Mouse (Mus musculus) embryonic facial prominence, embryonic 11.5 days (tissue): ENCODE data around the gene Tmprss2. TPM values are rescaled to one million over a fixed set of nuclear protein-coding genes. Genes with fewer than 3 reads are reported as not detected.

ENCODE experiments used
- ATAC-seq: fragments of 200-750 bp; cut with Nextera tagmentation; replicated peaks from 2 replicates; pipeline ENCODE4 v1.8.0; 2017; ENCODE audit warnings: low read depth; ENCODE audit not compliant: insufficient number of reproducible peaks, low FRiP score, low TSS enrichment
- DNase-seq: peaks from one replicate; pipeline ENCODE4 v3.0.0-alpha.2; 2015; ENCODE audit warnings: low spot score
- H3K27ac ChIP-seq: fragments of 300-500 bp; sonication (generic); replicated peaks from 2 replicates; pipeline ENCODE4 v1.5.1; 2014; ENCODE audit warnings: mild to moderate bottlenecking, low read depth, low read length, control low read depth
- H3K27me3 ChIP-seq: fragments of 300-500 bp; sonication (generic); 2 replicates; pipeline ENCODE4 v1.6.1; 2014; ENCODE audit warnings: mild to moderate bottlenecking, low read length, moderate library complexity, mixed read lengths; ENCODE audit not compliant: control insufficient read depth, insufficient read depth
- H3K36me3 ChIP-seq: fragments of 300-500 bp; sonication (generic); replicated peaks from 2 replicates; pipeline ENCODE4 v1.6.1; 2014; ENCODE audit warnings: low read depth, mild to moderate bottlenecking, low read length, moderate library complexity, mixed read lengths; ENCODE audit not compliant: control insufficient read depth, insufficient read depth
- H3K4me1 ChIP-seq: fragments of 300-500 bp; sonication (generic); 2 replicates; pipeline ENCODE4 v1.6.1; 2014; ENCODE audit warnings: low read length, mixed read lengths; ENCODE audit not compliant: control insufficient read depth, insufficient read depth
- H3K4me2 ChIP-seq: fragments of 300-500 bp; sonication (generic); 2 replicates; pipeline ENCODE4 v1.6.1; 2014; ENCODE audit warnings: low read depth, mild to moderate bottlenecking, control low read depth, low read length, moderate library complexity
- H3K4me3 ChIP-seq: fragments of 300-500 bp; sonication (generic); 2 replicates; pipeline ENCODE4 v1.5.1; 2014; ENCODE audit warnings: low read depth, low read length, control low read depth
- H3K9ac ChIP-seq: fragments of 300-500 bp; sonication (generic); replicated peaks from 2 replicates; pipeline ENCODE4 v1.6.1; 2014; ENCODE audit warnings: mild to moderate bottlenecking, control low read depth, low read length
- H3K9me3 ChIP-seq: fragments of 300-500 bp; sonication (generic); replicated peaks from 2 replicates; pipeline ENCODE4 v1.6.1; 2016; ENCODE audit warnings: mild to moderate bottlenecking, low read length, inconsistent platforms, mixed read lengths; ENCODE audit not compliant: control insufficient read depth
- WGBS: fragments of 180-500 bp; shearing (Covaris S2); extraction: QIAGEN DNeasy Blood & Tissue Kit; methylation state at CpG from one replicate; pipeline ENCODE4 v1.1.7; 2014; 5-methylcytosine and 5-hydroxymethylcytosine counted together
- polyA plus RNA-seq: library from polyadenylated mRNA; unstranded; fragments of >200 nt; fragmentation: Nextera tagmentation; extraction: Ambion mirVana; gene quantifications from 2 replicates; pipeline ENCODE4 v1.2.1, GENCODE M21; 2014

Gene Tmprss2
- polyA plus RNA-seq, 1 experiment from 2014 or later = 0.41 TPM

DNA sequence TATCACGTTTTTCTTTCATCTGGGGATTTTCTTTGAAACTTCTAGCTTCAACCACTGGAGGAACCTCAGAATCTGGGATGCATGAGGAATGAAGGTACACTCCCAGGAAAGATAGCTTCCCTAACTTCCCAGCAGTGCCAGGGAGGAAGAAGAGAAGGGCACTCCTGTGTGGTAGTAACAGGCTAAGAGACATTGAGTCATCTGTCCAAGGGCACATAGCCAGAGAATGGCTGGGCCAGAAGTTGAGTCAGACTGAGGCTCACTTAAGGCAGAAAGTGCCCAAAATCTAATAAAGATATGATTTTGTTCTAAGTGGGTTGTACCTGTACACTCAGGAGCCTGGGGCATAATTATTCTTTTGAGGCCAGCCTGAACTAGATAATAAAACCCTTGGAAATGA lies 41.6 kb downstream of the Tmprss2 start:
- Histone ChIP-seq H3K9me3 (no peaks in the 10 kb centered on the region), H3K4me2 (no peak overlapping the region), H3K9ac (no peak overlapping the region), H3K27ac (no peak overlapping the region), H3K4me1 (no peaks in the 10 kb centered on the region), H3K4me3 (no peak overlapping the region), H3K36me3 (no peaks in the 10 kb centered on the region), H3K27me3 (no peaks in the 10 kb centered on the region)
- no peak for DNase-seq
- ATAC-seq = no peak
- 46% methylated on average over 1 of the region's 1 CpGs for WGBS

DNA sequence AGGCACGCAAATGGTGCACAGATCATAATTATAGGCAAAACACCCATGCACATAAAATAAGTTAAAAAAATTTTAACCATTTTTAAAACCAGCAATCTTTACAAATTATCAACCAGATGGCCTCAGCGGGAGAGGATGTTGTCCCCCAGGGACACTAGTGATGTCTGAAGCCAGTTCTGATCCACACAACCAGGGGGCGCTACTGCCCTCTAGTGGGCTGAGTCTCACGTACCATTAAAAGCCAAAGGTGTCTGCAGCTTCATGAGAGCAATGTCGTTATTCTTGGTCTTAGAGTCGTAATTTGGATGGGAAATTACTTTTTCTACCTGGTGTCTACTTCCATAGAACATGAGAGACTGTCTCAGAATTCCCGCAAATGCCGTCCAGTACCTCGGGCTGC lies 42.3 kb downstream of the Tmprss2 start:
- H3K9ac ChIP-seq = no peak overlapping the region
- DNase-seq = peak; percentile 39

DNA sequence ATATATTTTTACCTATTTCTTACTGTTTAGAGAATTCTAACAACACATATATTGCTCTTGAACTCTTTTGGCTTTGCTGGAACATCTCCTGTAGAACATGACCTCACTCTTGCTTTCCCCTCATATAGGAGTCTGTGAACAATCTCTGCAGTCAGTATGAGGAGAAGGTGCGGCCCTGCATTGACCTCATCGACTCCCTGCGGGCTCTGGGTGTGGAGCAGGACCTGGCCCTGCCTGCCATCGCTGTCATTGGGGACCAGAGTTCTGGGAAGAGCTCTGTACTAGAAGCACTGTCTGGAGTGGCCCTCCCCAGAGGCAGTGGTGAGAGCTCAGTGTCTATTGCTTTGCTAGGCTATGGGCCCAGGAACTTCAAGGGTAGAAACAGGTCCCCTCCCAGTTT lies 66.7 kb downstream of the Tmprss2 start:
- DNase-seq (no peak), ATAC-seq (no peak)
- no peaks in the 10 kb centered on the region for H3K9me3 ChIP-seq
- H3K9ac ChIP-seq = no peak overlapping the region
- WGBS = 87% methylated on average over 4 of the region's 4 CpGs
- H3K4me1 ChIP-seq = no peaks in the 10 kb centered on the region
- no peak overlapping the region for H3K4me3 ChIP-seq
- H3K4me2 ChIP-seq = no peak overlapping the region
- no peaks in the 10 kb centered on the region for H3K36me3 ChIP-seq
- no peaks in the 10 kb centered on the region for H3K27me3 ChIP-seq
- H3K27ac ChIP-seq = no peak overlapping the region

More for the DNA sequence above, 42.3 kb downstream of the Tmprss2 start:
- H3K27ac ChIP-seq = no peak overlapping the region
- H3K36me3 ChIP-seq = no peaks in the 10 kb centered on the region
- H3K27me3 ChIP-seq = no peaks in the 10 kb centered on the region
- 61% methylated on average over 9 of the region's 9 CpGs for WGBS
- no peak overlapping the region for H3K4me2 ChIP-seq
- ATAC-seq = no peak
- H3K4me3 ChIP-seq = no peak overlapping the region
- no peaks in the 10 kb centered on the region for H3K9me3 ChIP-seq
- H3K4me1 ChIP-seq = no peaks in the 10 kb centered on the region

DNA sequence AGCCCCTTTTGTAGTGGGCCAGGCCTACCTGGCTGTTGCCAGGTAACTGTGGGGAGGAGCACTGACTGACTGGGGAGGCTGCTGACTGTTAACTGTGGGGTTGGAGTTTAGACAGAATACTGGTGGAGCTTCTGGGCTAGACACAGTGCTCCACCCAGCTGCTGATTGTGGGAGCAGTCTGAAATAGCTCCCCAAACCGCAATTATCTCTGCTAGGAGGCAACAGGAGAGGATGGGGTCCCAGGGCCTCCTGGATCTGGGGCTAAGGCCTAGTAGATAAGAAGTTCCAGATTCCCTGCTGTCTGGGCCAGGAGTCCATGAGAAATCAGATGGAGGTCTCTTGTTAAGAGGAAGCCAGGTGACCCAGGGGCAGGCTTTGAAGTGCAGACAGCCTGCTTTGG lies 74.1 kb downstream of the Tmprss2 start:
- Histone ChIP-seq H3K27ac (no peak overlapping the region), H3K9ac (no peak overlapping the region), H3K4me3 (no peak overlapping the region), H3K4me1 (no peaks in the 10 kb centered on the region), H3K9me3 (no peaks in the 10 kb centered on the region), H3K4me2 (no peak overlapping the region), H3K36me3 (no peaks in the 10 kb centered on the region), H3K27me3 (no peaks in the 10 kb centered on the region)
- no peak for DNase-seq
- no peak for ATAC-seq
- 70% methylated on average over 1 of the region's 1 CpGs for WGBS

DNA sequence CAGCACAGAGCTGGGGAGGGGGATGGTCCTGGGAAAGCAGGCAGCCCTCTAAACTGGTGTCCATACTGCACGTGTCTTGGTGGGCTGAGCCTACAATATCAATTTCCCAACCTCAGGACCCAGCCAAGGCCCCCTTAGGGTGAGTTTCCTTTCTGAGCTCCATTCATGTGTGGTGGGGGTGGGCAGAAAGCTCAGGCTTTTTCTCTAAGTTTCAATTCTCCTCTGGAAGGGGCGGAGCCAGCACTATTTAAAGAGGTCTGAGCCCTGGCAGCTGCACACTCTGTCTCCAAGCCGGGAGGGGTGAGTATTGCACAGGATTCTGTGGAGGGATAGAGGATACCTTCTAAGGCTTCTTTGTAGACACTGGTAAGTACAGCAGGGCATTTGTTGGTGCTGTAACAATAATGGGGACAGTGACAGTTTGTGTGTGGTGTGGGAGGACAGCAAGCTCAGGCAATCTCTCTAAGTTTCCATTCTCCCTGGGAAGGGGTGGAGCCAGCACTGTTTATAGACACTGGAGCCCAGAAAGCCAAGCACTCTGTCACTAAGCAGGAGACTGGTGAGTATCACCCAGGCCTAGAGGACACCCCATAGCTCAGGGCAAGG lies 75.1 kb downstream of the Tmprss2 start:
- Histone ChIP-seq H3K27ac (0 out of 2 replicates have a peak overlapping the region, but pooled peaks have one; percentile 2), H3K9ac (no peak overlapping the region), H3K36me3 (no peaks in the 10 kb centered on the region), H3K4me2 (no peak overlapping the region), H3K9me3 (no peaks in the 10 kb centered on the region), H3K4me1 (no peaks in the 10 kb centered on the region), H3K27me3 (no peaks in the 10 kb centered on the region), H3K4me3 (no peak overlapping the region)
- DNase-seq (peak; percentile 71), ATAC-seq (peak; percentile 87)
- 14% methylated on average over 3 of the region's 3 CpGs for WGBS

DNA sequence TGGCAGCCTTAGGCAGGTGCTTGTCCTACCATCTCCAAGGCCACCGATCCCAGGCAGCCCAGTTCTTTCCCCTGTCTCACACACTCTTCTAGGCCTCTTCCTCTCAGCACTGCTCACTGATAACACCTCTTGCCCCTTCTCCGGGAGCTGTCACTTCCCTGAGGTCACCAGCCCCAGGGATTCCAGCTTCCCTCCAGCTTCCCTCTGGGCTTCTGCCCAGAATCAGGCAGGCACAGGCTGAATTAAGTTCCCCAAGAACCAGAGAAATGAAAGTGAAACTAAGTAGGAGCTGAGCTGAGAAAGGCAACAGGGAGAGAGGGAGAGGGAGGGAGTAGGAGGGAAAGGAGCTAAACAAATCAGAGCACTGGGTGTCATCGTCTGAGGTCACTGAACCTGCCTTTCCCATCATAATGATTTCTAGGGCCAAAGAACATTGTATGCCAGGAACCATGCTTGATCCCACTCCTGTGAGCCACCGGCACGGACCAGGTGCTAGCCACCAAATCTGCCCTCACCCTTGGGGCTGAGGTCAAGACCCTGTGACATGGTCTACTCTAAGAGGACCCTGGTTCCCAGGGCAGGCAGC lies 76.0 kb downstream of the Tmprss2 start:
- H3K4me2 ChIP-seq = no peak overlapping the region
- DNase-seq (no peak), ATAC-seq (no peak)
- H3K4me3 ChIP-seq = no peak overlapping the region
- H3K27ac ChIP-seq = no peak overlapping the region
- no peaks in the 10 kb centered on the region for H3K36me3 ChIP-seq
- no peak overlapping the region for H3K9ac ChIP-seq
- H3K27me3 ChIP-seq = no peaks in the 10 kb centered on the region
- H3K4me1 ChIP-seq = no peaks in the 10 kb centered on the region
- 36% methylated on average over 5 of the region's 5 CpGs for WGBS
- no peaks in the 10 kb centered on the region for H3K9me3 ChIP-seq

DNA sequence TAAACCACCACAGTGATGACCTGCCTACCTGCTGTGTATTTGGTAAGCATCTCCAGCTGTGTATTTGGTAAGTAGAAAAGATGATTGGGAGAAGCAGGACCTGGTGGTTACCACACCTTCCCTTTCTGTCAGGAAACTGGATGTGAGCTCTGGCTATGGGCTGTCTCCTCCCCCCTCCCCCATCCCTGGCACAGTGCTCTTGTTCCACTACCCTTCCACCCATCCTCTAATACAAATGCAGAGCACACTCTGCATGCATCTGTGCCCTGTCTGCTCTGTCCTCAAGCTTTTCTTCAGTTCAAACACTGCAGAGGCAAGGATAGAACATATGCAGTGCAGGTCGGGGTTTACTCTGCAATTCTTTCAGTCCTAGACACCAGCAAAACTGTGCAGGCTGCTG lies 76.5 kb downstream of the Tmprss2 start:
- Histone ChIP-seq H3K27me3 (no peaks in the 10 kb centered on the region), H3K36me3 (no peaks in the 10 kb centered on the region), H3K4me2 (no peak overlapping the region), H3K9me3 (no peaks in the 10 kb centered on the region), H3K27ac (no peak overlapping the region), H3K4me3 (no peak overlapping the region), H3K4me1 (no peaks in the 10 kb centered on the region), H3K9ac (no peak overlapping the region)
- 52% methylated on average over 1 of the region's 1 CpGs for WGBS
- DNase-seq (no peak), ATAC-seq (no peak)

DNA sequence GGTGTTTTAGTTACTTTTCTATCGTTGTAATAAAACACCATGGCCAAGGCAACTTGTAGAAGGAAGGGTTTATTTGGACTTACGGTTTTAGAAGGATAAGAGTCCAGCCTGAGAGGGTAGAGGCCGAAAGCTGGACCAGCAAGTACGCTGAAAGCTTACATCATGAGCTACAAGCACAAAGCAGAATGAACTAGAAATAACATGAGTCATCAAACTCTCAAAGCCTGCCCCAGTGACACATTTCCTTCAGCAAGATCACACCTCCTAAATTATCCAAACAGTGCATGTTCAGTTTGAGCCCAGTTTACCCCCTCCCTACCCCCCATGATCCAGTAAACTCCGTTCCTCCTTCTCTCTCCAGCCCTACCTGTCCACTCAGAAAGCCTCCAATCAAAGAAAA lies 77.2 kb downstream of the Tmprss2 start:
- DNase-seq = no peak
- no peak overlapping the region for H3K4me2 ChIP-seq
- no peak overlapping the region for H3K9ac ChIP-seq
- no peak for ATAC-seq
- H3K9me3 ChIP-seq = no peaks in the 10 kb centered on the region
- H3K4me1 ChIP-seq = no peaks in the 10 kb centered on the region
- WGBS = 85% methylated on average over 5 of the region's 5 CpGs
- no peak overlapping the region for H3K27ac ChIP-seq
- no peak overlapping the region for H3K4me3 ChIP-seq
- no peaks in the 10 kb centered on the region for H3K27me3 ChIP-seq
- no peaks in the 10 kb centered on the region for H3K36me3 ChIP-seq
